Mouse (Mus musculus) megakaryocyte-erythroid progenitor cell, adult 5-6 weeks (primary cell): ENCODE results near the gene Gm6370. TPM values are rescaled to one million over a fixed set of nuclear protein-coding genes. Genes with fewer than 3 reads are reported as not detected.
"Not testable (repeated sequence)": the region's sequence is repeated elsewhere in the genome, so short reads cannot be mapped to it uniquely, and the experiment has no call there.

Source experiments
- ATAC-seq: replicated peaks from 2 replicates; pipeline ENCODE4 v1.8.0; 2016; ENCODE audit warnings: mild to moderate bottlenecking, inconsistent platforms; ENCODE audit not compliant: severe bottlenecking, poor library complexity, low FRiP score, low TSS enrichment
- total RNA-seq, 2 experiments: library from RNA; stranded (forward) in 1 of 2; stranded (reverse) in 1 of 2; fragments of 200-1000, 215-1000 nt in 1 of 2; fragments of >200 nt in 1 of 2; fragmentation: Nextera tagmentation in 1 of 2; gene quantifications; 2 replicates each; pipeline ENCODE4 v1.2.3; 2014 to 2017

The Gm6370 gene
- total RNA-seq (2014; fragmentation: Nextera tagmentation) (not detected in 2 replicates), total RNA-seq (2017) (not detected in 2 replicates)

DNA sequence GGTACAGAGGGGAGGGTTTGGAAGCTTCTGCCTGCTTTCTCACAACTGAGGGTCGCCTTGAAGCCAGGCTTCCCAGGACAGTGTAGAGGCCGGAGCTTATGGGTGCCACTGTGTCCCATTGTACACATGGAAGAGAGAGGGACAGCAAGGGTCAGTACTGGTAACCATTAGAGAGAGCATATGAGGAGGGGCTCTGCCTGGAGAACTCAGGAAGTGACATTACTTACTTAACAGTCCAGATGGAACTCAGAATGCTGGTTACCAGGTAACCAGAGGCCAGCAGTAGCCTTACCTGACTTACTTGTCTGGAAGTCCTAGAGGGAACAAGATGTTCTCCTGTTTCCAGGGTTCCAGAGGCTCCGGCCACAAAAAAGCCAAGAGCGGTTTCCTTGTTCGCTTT is at the start of gene Gm6370:
Gene Gm6370 (plus strand): TSS at position 301 of the 400 bp plus-strand sequence.
- not testable (repeated sequence) for ATAC-seq

DNA sequence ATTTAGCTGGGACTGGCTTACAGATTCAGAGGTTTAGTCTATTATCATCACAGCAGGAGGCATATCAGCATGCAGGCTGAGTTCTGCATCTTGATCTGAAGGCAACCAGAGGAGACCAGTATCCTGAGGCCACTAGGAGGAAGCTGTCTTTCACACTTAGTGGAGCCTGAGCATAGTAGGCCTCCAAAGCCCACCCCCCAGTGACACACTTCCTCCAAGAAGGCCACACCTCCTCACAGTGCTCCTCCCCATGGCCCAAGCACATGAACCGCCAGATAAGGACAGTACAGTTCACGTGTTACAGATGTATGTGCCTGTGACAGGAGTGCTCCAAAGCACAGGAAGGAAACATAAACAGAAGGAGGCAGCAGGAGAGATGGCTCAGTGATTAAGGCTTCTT is 48.4 kb upstream of the Gm6370 start:
- no peak for ATAC-seq

GRCm38 (mm10) chr5:146446633-146447032 is 44.5 kb upstream of the Gm6370 start:
- no peak for ATAC-seq

GRCm38 (mm10) chr5:146451592-146452254 is 39.4 kb upstream of the Gm6370 start:
- no peak for ATAC-seq

- no peak for ATAC-seq
These were observed 37.6 kb upstream of the Gm6370 start for GRCm38 (mm10) chr5:146453556-146453955.

- no peak for ATAC-seq
These were observed 29.6 kb upstream of the Gm6370 start for GRCm38 (mm10) chr5:146461612-146462011.

- ATAC-seq: no peak
These were observed 24.5 kb upstream of the Gm6370 start for GRCm38 (mm10) chr5:146466663-146467062.

- no peak for ATAC-seq
These were observed 22.9 kb upstream of the Gm6370 start for GRCm38 (mm10) chr5:146468311-146468710.

GRCm38 (mm10) chr5:146470821-146471220 is 20.3 kb upstream of the Gm6370 start:
- ATAC-seq: no peak

GRCm38 (mm10) chr5:146471311-146471710 is 19.9 kb upstream of the Gm6370 start:
- no peak for ATAC-seq

DNA sequence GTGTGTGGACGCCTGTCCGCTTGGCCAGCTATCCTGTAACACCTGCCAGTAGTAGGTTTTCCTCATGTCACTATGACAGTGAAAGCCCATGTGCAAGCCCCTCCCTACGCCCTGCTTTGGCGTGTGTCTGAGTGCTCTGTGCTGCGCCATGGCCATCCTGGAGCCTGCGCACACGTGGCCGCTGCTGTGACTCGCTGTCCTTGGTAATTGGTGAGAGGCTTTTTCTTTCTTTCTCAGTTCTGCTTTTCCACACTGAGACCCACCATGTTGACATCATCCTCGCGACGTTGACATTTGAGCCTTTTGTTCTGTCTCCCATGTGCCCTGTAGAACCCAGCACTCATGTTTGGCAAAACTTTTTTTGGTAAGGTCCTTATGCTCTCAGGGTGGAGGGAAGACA is 19.3 kb upstream of the Gm6370 start:
- no peak for ATAC-seq

DNA sequence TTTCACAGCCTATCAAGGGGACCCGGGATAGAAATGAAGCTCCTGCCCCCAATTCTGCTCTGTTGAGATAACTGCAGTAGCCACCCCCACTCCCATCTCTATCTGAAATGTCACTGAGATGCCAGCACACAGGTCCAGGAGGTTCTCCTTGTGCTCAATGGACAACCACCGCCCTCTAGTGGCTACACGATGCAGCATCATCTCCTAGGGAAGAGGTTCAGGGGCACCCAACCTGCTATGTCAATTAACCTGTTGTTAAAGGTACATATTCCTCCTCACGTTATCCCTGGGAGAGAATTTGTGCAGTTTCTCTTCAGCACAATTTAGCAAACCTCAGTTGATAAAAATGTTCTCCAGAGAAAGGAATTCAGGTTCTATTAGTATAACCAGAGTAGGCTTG is 11.6 kb upstream of the Gm6370 start:
- ATAC-seq: not testable (repeated sequence)

GRCm38 (mm10) chr5:146481665-146482064 is 9.5 kb upstream of the Gm6370 start, which contains the start of gene Gm6408:
Gene Gm6408 (plus strand): TSS chr5:146481965.
- ATAC-seq: not testable (repeated sequence)

DNA sequence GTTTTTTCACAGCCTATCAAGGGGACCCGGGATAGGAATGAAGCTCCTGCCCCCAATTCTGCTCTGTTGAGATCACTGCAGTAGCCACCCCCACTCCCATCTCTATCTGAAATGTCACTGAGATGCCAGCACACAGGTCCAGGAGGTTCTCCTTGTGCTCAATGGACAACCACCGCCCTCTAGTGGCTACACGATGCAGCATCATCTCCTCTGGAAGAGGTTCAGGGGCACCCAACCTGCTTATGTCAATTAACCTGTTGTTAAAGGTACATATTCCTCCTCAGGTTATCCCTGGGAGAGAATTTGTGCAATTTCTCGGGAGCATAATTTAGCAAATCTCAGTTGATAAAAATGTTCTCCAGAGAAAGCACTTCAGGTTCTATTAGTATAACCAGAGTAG is 2.2 kb upstream of the Gm6370 start:
- not testable (repeated sequence) for ATAC-seq

DNA sequence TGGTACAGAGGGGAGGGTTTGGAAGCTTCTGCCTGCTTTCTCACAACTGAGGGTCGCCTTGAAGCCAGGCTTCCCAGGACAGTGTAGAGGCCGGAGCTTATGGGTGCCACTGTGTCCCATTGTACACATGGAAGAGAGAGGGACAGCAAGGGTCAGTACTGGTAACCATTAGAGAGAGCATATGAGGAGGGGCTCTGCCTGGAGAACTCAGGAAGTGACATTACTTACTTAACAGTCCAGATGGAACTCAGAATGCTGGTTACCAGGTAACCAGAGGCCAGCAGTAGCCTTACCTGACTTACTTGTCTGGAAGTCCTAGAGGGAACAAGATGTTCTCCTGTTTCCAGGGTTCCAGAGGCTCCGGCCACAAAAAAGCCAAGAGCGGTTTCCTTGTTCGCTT is 10.9 kb downstream of the Gm6370 start, which contains the start of gene 4930449I24Rik:
Gene 4930449I24Rik (plus strand): TSS at position 301 of the 400 bp plus-strand sequence.
- ATAC-seq: not testable (repeated sequence)

DNA sequence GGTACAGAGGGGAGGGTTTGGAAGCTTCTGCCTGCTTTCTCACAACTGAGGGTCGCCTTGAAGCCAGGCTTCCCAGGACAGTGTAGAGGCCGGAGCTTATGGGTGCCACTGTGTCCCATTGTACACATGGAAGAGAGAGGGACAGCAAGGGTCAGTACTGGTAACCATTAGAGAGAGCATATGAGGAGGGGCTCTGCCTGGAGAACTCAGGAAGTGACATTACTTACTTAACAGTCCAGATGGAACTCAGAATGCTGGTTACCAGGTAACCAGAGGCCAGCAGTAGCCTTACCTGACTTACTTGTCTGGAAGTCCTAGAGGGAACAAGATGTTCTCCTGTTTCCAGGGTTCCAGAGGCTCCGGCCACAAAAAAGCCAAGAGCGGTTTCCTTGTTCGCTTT is 22.7 kb downstream of the Gm6370 start, which contains the start of gene Gm3402:
Gene Gm3402 (plus strand): TSS at position 301 of the 400 bp plus-strand sequence.
- ATAC-seq: not testable (repeated sequence)

DNA sequence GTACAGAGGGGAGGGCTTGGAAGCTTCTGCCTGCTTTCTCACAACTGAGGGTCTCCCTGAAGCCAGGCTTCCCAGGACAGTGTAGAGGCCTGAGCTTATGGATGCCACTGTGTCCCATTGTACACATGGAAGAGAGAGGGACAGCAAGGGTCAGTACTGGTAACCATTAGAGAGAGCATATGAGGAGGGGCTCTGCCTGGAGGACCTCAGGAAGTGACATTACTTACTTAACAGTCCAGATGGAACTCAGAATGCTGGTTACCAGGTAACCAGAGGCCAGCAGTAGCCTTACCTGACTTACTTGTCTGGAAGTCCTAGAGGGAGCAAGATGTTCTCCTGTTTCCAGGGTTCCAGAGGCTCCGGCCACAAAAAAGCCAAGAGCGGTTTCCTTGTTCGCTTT is 34.3 kb downstream of the Gm6370 start, which contains the start of gene Gm3404:
Gene Gm3404 (plus strand): TSS at position 301 of the 400 bp plus-strand sequence.
- ATAC-seq: not testable (repeated sequence)

- ATAC-seq: not testable (repeated sequence)
These were observed 46.2 kb downstream of the Gm6370 start, which contains the start of gene Gm3409 for GRCm38 (mm10) chr5:146537347-146537746. Gene Gm3409 (plus strand): TSS chr5:146537647.
